Mouse (Mus musculus): ENCODE results near the gene Timm17b.
"Not testable (repeated sequence)": the region's sequence is repeated elsewhere in the genome, so short reads cannot be mapped to it uniquely, and the experiment has no call there.

The Timm17b gene

DNA sequence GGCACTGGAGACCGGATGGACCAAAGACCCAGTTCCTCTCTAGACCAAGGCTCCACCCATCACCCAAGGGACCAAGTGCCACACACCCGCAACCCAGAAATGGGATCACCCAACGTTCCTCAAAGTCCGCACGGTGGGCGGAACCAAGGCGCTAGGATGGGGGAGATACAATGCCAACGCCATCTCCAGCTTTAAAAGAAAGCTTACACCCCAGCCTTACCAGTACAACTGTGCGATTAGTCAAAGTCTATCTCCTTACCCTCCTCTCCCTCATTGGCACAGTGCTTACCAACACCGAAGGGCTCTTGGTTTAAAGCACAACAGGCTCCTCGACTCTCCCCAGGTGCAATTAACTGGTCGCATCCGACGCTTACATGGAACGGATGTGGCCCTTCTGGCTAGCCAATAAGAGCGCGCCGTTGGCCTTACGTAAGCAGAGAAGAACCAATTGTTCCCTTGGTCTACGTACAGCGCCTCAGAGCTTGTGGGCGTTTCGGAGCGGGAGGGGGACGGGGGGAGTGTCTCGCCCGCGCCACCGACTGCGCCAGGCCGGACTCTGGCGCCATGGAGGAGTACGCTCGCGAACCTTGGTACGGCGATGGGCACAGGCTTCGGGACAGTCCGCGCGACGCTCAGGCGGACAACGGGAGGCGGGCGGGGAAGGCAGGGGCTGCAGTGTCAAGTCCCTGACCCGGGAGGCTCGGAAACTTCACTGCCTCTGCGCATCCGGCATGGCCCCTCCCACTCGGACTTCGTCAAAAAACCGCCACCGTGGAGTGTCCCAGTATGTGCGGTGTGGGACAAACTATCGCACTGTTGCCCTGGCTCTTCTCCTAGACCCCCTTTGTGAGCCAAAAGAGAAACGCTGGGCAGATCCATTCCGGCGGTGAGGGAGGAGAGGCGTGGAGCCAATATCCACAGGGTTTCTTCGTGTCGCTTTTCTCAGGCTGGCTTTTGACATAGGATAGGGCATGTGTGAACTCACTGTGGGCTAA, at the start of gene Timm17b, which contains the start of gene Pqbp1:
TSS of gene Timm17b (plus strand) at position 478 of the 995 bp plus-strand sequence.
TSS of gene Pqbp1 (minus strand) at position 390 of the 995 bp plus-strand sequence.
- peak; percentile 76 to 88 for DNase-seq (ENCODE audit: low spot score in 2 of 2)

DNA sequence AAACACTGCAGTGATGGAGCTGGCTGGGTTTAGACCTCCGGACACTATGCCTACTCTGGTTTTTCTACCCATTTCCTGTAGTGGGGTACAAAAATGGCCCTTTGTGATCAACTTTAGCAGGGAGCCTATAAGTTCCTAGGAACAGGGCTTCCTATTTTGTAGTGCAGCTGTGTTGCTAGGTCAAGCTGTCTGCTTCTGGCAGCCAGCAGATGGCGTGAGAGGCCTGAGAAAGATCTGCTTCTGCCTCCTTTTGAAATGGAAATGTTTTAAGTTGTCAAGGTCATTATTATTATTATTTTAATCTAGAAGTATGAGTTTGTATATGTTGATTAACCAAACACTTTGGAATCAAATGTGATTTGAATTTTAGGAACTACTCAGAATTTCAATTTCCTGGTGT, 44.6 kb upstream of the Timm17b start:
- DNase-seq (ENCODE audit: low spot score in 2 of 2) = no peak

- no peak for DNase-seq (ENCODE audit: low spot score in 2 of 2)
Measured at GRCm38 (mm10) chrX:7859191-7859753, 39.9 kb upstream of the Timm17b start.

DNA sequence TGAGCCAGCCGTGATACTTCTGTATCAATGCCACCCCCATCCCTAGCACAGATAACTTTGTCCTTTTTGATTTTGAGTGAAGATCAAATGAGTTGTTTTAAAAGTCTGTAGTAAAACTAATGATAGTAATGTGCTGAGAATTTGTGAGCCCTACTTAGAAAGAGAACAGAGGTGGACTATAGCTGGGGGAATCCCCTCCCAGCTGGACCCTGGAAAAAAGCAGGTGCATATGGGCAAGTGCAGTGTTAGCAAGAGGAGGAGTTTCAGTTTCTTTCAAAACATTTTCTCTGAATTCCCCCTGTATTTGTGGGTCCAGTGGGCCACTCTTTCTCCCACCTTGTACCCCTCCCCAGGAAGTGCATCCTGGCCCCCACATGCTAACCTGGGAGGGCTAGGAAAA, 36.0 kb upstream of the Timm17b start:
- no peak for DNase-seq (ENCODE audit: low spot score in 2 of 2)

DNA sequence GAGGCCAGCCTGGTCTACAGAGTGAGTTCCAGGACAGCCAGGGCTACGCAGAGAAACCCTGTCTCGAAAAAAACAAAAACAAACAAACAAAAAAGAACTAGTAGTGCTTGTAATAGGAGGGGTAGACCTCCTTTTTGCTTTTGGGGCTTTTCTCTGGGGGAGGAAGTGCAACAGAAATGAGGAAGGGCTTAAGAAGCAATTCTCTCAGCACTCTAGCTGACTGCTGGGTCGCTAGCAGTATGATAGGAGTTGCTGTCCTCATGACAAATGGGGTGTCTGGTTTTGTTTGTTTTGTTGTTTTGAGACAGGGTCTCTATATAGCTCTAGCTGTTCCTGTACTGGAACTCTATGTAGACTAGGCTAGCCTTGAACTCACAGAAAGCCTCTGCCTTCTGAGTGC, 34.6 kb upstream of the Timm17b start:
- no peak for DNase-seq (ENCODE audit: low spot score in 2 of 2)

DNA sequence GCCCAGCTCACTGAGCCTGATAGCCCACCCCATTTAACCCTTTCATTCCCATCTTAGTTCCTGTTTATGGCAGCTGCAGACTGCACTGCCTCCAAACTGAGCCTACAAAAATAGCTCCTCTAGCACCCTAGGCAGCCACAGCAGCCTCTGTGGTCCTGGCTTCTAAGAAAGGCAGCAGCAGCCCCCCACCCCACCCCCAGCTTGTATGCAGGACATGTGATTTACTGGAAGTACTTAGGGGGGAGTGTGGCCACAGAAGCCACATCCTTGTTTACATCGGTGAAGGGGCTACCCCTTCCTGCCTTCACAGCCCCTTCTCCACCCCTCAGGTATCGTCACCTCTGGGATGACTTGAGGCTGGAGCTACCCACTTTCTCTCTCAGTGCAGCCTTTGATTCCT, 33.8 kb upstream of the Timm17b start:
- no peak for DNase-seq (ENCODE audit: low spot score in 2 of 2)

DNA sequence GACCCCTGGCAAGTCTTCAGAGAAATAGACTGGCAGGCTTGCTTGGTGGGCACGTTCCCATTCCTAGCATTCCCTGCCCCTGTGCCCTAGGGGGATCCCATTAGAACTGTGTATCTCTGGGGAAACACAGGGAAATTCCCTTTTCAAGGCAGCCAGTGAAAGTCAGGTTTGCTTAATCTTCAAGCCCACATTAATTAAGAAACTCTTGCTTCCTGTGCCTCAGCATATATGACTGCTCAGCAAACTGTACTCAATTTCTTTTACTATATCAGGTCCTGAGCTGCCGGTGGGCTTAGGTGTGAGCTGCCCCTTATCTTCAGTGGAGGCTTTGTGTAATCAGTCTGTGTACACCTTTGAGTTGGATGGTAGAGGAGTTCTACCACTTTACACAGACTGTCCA, 33.4 kb upstream of the Timm17b start:
- DNase-seq (ENCODE audit: low spot score in 2 of 2) = no peak

GRCm38 (mm10) chrX:7867141-7867540, 32.0 kb upstream of the Timm17b start:
- no peak for DNase-seq (ENCODE audit: low spot score in 2 of 2)

DNA sequence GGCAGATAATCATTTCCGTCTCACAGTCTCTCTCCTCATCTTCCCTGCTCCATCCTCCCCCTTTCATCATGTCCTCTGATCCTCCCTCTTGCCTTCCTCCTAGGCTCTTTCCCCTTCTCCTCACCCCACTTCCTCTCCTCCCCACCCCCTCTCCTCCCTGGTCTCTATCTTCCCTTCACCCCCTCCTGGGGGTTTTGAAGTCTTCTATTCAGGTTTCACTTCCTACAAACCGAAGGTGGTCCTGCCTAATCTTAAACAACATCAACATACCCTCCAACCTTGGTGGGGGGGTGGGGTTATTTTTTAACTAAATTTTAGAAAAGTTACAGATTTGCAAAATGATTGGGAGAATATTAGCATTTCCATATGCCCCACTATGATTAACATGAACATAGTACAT, 30.7 kb upstream of the Timm17b start:
- DNase-seq (ENCODE audit: low spot score in 2 of 2) = no peak

DNA sequence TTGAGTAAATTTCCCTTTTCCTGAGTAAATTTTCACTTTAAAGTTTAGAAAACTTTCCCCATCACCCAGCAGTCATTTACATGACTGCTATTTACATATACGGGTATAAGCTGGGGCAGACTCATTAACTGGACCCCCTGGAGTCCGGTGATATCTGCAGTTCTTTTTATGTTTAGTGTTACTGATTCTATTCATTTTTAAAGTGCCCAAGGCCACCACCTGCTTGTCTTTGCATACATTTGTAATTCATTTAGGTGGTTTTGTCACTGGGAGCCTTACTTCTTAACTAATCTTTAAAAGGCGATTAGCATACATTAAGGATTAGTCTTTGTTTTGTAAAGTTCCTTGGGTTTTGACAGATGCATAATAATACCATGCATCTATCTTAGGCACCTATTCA, 29.3 kb upstream of the Timm17b start:
- DNase-seq (ENCODE audit: low spot score in 2 of 2) = no peak

DNA sequence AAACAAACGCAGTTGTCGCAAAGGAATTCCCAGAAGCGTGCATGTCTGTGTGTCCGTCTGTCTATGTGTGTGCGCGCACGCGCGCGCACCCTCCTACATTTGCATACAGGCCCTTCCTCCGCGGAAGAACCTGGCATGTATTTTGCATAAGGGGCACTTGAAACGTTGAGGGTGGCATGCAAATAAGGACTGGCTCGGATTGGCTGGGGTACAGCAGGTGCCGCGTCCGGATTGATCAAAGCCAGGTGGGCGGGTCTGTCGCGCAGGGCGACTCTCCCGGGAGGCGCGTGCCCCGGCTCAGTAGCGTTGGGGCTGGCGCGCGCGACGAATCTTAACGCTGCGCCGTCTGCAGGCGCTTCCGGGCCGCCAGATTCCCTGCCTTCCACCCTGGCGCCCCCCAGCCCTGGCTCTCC, 21.1 kb upstream of the Timm17b start, which contains the start of gene Pim2:
TSS of gene Pim2 (plus strand) at position 256 of the 413 bp plus-strand sequence.
- peak; percentile 64 to 68 for DNase-seq (ENCODE audit: low spot score in 2 of 2)

GRCm38 (mm10) chrX:7878495-7878894, 20.7 kb upstream of the Timm17b start:
- DNase-seq (ENCODE audit: low spot score in 2 of 2) = no peak

- peak in 1 of 2 experiments; percentile 39 for DNase-seq (ENCODE audit: low spot score in 2 of 2)
Measured at GRCm38 (mm10) chrX:7879819-7880218, 19.3 kb upstream of the Timm17b start.

DNA sequence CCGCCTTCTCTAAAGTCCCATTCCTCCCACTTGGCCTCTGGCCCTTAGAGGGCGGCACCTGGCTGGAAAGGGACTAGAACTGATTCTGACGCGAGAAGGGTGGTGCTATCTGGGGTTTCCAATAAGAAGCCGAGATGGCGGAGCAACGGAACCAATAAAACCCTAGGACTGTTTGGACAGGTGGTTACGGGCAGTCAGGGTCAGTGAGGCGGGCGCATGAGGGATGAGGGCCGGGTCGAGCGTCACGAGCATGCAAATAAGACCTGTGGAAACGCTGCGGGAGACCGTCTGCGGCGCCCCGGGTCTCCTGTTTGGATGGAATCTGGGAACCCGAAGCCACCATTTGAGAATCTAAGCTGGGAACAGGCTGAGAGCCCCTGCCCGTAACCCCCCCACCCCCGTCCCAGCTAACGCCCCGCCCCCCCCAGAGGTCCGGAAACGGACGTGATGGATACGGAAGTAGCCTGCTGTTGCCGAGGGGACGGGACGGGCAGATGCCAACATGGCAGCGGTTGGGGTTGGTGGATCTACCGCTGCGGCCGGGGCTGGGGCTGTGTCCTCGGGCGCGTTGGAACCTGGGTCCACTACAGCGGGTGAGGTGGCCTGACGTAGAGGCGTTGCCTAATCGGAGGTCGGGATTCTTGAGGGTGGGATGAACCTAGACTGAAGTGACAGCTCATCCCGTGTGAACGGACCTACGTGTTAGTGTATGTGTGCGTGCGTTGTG, 15.2 kb upstream of the Timm17b start, which contains the start of gene Slc35a2:
TSS of gene Slc35a2 (plus strand) at position 188 of the 727 bp plus-strand sequence.
- DNase-seq (ENCODE audit: low spot score in 2 of 2) = peak; percentile 77 to 79

- no peak for DNase-seq (ENCODE audit: low spot score in 2 of 2)
Measured at GRCm38 (mm10) chrX:7898211-7898610, 946 bp upstream of the Timm17b start.

- no peak for DNase-seq (ENCODE audit: low spot score in 2 of 2)
Measured at GRCm38 (mm10) chrX:7904441-7904840, 5.3 kb downstream of the Timm17b start.

GRCm38 (mm10) chrX:7907735-7908134, 8.6 kb downstream of the Timm17b start, which contains the start of gene Gm10491:
Gene Gm10491, minus strand, starts transcription at chrX:7907835.
- no peak for DNase-seq (ENCODE audit: low spot score in 2 of 2)

GRCm38 (mm10) chrX:7909242-7909641, 10.1 kb downstream of the Timm17b start, which contains the start of gene Gm10490:
Gene Gm10490, plus strand, starts transcription at chrX:7909542.
- not testable (repeated sequence) for DNase-seq (ENCODE audit: low spot score in 2 of 2)

- no peak for DNase-seq (ENCODE audit: low spot score in 2 of 2)
Measured at GRCm38 (mm10) chrX:7910473-7910872, 11.3 kb downstream of the Timm17b start.

- DNase-seq (ENCODE audit: low spot score in 2 of 2) = not testable (repeated sequence)
Measured at GRCm38 (mm10) chrX:7915669-7916068, 16.5 kb downstream of the Timm17b start.

- DNase-seq (ENCODE audit: low spot score in 2 of 2) = not testable (repeated sequence)
Measured at GRCm38 (mm10) chrX:7917960-7918359, 18.8 kb downstream of the Timm17b start.

Measured in urinary bladder, postnatal 4 days (tissue).